Mouse (Mus musculus): Measurements from ENCODE around the gene Olfr1094. TPM values are rescaled to one million over a fixed set of nuclear protein-coding genes. Genes with fewer than 3 reads are reported as not detected.

Gene Olfr1094
- total and polyA plus RNA-seq, 3 experiments: not detected

- H3K36me3 ChIP-seq (ENCODE audit: control insufficient read depth in 1 of 2, insufficient read depth in 2 of 2, low read length in 2 of 2): no peaks in the 10 kb centered on the region
- no peak within 1 kb of the TSS for H3K4me3 ChIP-seq (ENCODE audit: control insufficient read depth in 1 of 2, insufficient read depth in 1 of 2, low read depth in 2 of 2, low read length in 2 of 2)
- no peaks in the 10 kb centered on the region for H3K27me3 ChIP-seq (ENCODE audit: control insufficient read depth in 1 of 2, insufficient read depth in 2 of 2, low read length in 2 of 2)
- H3K4me1 ChIP-seq (ENCODE audit: control insufficient read depth in 1 of 2, insufficient read depth in 2 of 2, low read length in 2 of 2): no peaks in the 10 kb centered on the region
- TF ChIP-seq SMC3 (IDR thresholded peaks at IDR 0.05; ENCODE audit: low read depth, low read length) (no peak), RAD21 (IDR thresholded peaks at IDR 0.05; ENCODE audit: low read depth, low read length) (no peak), MYB (IDR thresholded peaks at IDR 0.05; ENCODE audit: low read depth, low read length) (no peak), CHD1 (IDR thresholded peaks at IDR 0.05; ENCODE audit: low read depth, low read length) (no peak), UBTF (IDR thresholded peaks at IDR 0.05; ENCODE audit: borderline replicate concordance, insufficient read depth, low read depth, low read length) (no peak), POLR2AphosphoS5 (IDR thresholded peaks at IDR 0.05; ENCODE audit: borderline replicate concordance, low read depth, low read length) (no peak), NRF1 (IDR thresholded peaks at IDR 0.05; ENCODE audit: insufficient read depth, low read depth, low read length, poor library complexity, severe bottlenecking) (no peak), TCF12 (IDR thresholded peaks at IDR 0.05; ENCODE audit: low read depth, low read length) (no peak), BHLHE40 (IDR thresholded peaks at IDR 0.05; ENCODE audit: borderline replicate concordance, low read depth, low read length) (no peak), ZNF384 (IDR thresholded peaks at IDR 0.05; ENCODE audit: low read depth, low read length) (no peak), MYC (IDR thresholded peaks at IDR 0.05; ENCODE audit: low read depth, low read length) (no peak), ZC3H11A (IDR thresholded peaks at IDR 0.05; ENCODE audit: low read depth, low read length) (no peak), POLR2AphosphoS2 (IDR thresholded peaks at IDR 0.05; ENCODE audit: low read length) (no peak), TAL1 (IDR thresholded peaks at IDR 0.05; ENCODE audit: low read length) (no peak), POLR2A (IDR thresholded peaks at IDR 0.05; ENCODE audit: control insufficient read depth in 1 of 2, insufficient read depth in 1 of 2, low read depth in 1 of 2, low read length in 2 of 2, poor library complexity in 1 of 2) (no peak), MXI1 (IDR thresholded peaks at IDR 0.05; ENCODE audit: low read depth, low read length) (no peak), ETS1 (IDR thresholded peaks at IDR 0.05; ENCODE audit: low read depth, low read length) (no peak), EP300 (IDR thresholded peaks at IDR 0.05; ENCODE audit: low read depth in 1 of 2, low read length in 2 of 2) (no peak), RCOR1 (IDR thresholded peaks at IDR 0.05; ENCODE audit: low read depth, low read length) (no peak)
- H3K9ac ChIP-seq (ENCODE audit: control insufficient read depth, low read depth, low read length, poor library complexity, severe bottlenecking): no peak within 1 kb of the TSS
- H3K27ac ChIP-seq (ENCODE audit: control insufficient read depth, low read depth, low read length): no peak within 1 kb of the TSS
- no peaks in the 10 kb centered on the region for H3K9me3 ChIP-seq (replicated peaks; ENCODE audit: insufficient read depth, low read length)
- no peaks in the 10 kb centered on the region for H3K79me2 ChIP-seq (ENCODE audit: control insufficient read depth, insufficient read depth, low read length, poor library complexity)
- no peak for DNase-seq (ENCODE audit: low read depth, low spot score)
Measured at GRCm38 (mm10) chr2:86809918-86810317, 14.5 kb upstream of the Olfr1094 start, which contains the start of gene Olfr141. TSS of gene Olfr141 (minus strand) at chr2:86810018.

GRCm38 (mm10) chr2:86851596-86851995, 27.1 kb downstream of the Olfr1094 start, which contains the start of gene Olfr1095:
TSS of gene Olfr1095 (minus strand) at chr2:86851696.
- no peak within 1 kb of the TSS for H3K27ac ChIP-seq (ENCODE audit: control insufficient read depth, low read depth, low read length)
- no peak within 1 kb of the TSS for H3K9ac ChIP-seq (ENCODE audit: control insufficient read depth, low read depth, low read length, poor library complexity, severe bottlenecking)
- no peaks in the 10 kb centered on the region for H3K36me3 ChIP-seq (ENCODE audit: control insufficient read depth in 1 of 2, insufficient read depth in 2 of 2, low read length in 2 of 2)
- no peak within 1 kb of the TSS for H3K4me3 ChIP-seq (ENCODE audit: control insufficient read depth in 1 of 2, insufficient read depth in 1 of 2, low read depth in 2 of 2, low read length in 2 of 2)
- H3K79me2 ChIP-seq (ENCODE audit: control insufficient read depth, insufficient read depth, low read length, poor library complexity): no peaks in the 10 kb centered on the region
- no peaks in the 10 kb centered on the region for H3K9me3 ChIP-seq (replicated peaks; ENCODE audit: insufficient read depth, low read length)
- TF ChIP-seq UBTF (IDR thresholded peaks at IDR 0.05; ENCODE audit: borderline replicate concordance, insufficient read depth, low read depth, low read length) (no peak), GATA1 (IDR thresholded peaks at IDR 0.05; ENCODE audit: low read depth, low read length) (no peak), MAX (IDR thresholded peaks at IDR 0.05; ENCODE audit: low read length) (no peak), POLR2AphosphoS5 (IDR thresholded peaks at IDR 0.05; ENCODE audit: borderline replicate concordance, low read depth, low read length) (no peak), SIN3A (IDR thresholded peaks at IDR 0.05; ENCODE audit: low read length) (no peak), BHLHE40 (IDR thresholded peaks at IDR 0.05; ENCODE audit: borderline replicate concordance, low read depth, low read length) (no peak)
- H3K4me1 ChIP-seq (ENCODE audit: control insufficient read depth in 1 of 2, insufficient read depth in 2 of 2, low read length in 2 of 2): no peaks in the 10 kb centered on the region
- no peak for DNase-seq (ENCODE audit: low read depth, low spot score)
- H3K27me3 ChIP-seq (ENCODE audit: control insufficient read depth in 1 of 2, insufficient read depth in 2 of 2, low read length in 2 of 2): no peaks in the 10 kb centered on the region

All from MEL (cell line).